Mouse (Mus musculus): ENCODE measurements at regions not wholly inside any gene's neighbourhood (a gene's known extent, or its start where the extent isn't known, plus 50 kb on each side); places are given as distances from the start of the nearest gene placed in this dataset.

DNA sequence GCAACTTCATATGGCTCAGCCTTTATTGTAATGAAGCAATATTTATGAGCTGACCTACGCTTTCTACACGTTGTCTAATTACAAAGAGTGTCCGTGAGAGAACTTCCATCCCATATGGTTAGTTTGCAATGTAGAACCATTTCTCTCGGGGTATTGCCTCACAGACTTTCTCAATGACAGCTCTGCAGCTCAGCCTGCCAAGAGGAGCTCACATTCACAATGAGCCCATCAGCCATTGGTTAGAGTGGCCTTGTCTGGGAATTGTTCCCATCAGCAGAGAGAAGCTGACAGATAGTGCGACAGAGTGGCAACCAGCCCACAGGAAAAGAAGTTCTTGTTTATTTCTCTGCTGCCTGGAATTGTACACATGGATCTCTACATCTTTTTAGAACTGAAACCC lies 409.7 kb downstream of the Zfp704 start:
- DNase-seq, result no peak

DNA sequence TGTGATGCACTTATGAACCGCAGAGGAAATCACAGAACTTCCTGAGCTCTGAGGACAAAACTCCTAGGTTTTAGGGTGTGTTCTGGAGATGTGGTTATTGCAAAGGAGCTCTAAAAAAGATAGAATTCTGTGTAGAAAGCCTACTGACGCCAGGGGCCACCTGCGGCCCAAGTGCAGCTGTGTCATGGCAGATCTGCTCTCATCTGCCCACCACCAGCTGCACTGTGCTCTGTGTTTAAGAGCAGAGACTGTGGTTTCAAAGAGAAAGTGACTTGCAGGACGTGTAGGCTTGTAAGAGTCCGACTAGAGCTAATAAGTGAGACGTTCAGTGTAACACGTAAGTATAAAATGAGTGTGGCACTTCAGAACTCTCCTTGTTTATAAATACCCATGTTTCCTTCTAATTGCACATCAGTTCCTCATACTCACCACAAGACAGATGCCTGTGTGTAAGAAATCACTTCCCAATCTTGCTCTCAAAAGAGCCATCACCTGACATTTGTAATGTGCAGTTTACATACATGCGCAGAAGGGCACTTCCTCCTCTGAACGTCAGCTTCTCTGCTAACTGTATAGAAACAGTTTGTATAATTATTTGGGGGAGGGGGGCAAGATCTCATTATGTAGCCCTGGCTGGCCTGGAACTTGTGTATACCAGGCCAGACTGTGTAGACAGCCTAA lies 411.1 kb downstream of the Zfp704 start:
- no peak for DNase-seq

DNA sequence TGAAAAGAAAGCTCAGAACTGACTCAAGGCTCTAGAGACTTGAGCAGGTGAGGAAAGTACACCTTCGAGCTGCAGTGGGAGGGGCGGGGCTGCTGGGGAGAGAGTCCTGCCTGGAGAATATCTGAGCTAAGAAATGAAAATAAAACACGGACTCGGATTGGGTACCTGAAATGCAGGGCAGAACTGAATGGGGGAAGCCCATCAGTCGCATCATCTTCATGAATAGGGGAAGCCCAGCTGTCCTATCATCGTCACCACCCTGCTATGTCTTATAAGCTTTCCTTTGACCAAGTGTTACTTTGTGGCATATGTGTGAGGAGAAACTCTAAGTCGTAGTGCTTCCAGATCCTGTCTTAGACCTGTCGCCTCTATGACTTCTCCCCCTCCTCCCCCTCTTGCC lies 414.1 kb downstream of the Zfp704 start:
- DNase-seq, result no peak

DNA sequence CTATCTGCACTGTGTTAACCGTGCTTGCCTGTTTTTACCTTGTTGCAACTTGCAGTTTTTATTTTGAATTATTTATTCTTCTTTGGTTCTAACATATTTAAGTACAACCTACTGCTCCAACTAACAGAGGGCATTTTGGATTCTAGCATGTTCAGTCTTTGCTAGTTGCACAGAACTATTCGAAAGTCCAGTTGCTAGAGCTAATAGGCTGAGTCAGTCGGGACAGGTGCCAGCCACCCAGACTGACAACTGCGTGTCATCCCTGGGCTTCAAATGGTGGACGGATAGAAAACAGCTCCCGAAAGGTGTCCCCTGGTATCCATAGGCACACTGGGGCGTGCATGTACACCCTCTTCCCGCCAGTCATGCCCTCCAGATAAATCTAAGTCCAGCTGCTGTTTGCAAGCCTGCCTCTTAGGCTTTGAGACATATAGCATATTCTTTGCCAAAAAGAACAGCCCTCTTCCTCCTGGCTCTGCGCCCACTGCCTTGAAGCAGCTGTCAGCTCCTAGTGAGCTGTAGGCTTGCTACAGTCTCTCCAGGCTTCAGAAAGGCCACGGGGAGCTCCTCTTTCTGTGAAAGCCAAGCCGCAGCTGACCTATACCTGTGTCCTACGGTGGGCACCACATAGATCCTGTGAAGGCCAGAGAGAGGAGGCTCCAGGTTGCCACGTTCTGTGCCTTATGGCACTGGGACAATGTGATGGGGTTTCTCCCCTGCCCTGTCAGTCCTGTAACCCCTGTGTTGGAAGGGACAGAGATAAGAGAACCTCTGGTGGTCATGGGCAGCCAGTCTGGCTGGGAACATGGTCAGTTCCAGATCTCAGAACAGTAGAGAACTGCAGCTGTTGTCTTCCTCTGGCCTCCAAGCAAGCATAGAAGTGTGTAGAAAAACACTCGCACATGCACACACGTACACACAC lies 420.3 kb downstream of the Zfp704 start:
- peak; percentile 88 for DNase-seq

DNA sequence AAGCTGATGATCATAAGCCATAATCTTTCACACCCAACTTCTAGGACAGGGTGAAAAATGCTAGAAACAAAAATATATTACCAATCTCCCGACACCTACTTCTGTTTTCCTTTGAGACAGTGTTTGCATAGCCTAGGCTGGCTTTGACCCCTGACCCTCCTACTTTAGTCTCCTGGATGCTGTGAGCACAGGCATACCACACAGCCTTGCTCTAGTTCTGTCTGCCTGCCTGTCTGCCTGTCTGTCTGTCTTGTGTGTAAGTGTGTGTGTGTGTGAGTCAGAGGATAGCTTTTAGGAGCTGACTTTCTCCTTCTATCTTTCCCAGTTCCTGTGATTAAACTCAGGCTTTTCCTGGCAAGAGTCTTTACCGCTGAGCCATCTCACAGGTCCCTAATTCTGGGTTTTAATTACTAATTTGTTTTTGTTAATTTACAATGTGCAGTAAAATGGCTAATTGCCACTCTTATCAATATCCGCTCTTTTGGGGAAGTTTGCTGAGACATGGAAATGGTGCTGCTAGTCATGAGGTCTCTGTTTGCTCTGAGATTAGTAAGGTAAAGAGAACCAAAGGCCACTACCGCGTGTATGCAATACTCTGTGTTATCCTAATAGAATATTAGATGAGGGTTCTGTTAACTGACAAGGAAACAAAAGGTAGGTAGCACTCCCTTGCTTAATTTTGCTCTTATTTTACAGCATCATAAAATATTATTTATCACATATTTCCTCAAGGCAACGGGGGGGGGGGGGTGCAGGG lies 423.3 kb downstream of the Zfp704 start:
- no peak for DNase-seq

DNA sequence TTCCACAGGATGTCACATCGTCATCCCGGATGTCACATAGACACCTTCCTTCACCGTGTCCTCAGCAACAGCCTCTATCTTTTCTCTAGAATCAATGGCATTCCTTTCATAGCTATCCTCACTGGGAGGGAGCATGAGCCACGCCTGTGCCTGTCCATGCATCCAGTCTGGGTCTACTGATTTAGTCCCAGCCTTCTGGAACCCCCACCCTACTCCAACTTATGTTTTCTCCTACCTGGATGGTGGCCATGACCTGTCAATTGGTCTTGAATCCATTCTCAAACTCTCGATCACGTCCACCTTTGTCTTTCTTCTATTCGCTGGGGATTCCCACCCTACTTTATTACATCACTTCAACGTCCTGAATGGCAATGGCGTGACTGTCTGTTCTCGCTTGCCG lies 428.3 kb downstream of the Zfp704 start:
- DNase-seq, result no peak

DNA sequence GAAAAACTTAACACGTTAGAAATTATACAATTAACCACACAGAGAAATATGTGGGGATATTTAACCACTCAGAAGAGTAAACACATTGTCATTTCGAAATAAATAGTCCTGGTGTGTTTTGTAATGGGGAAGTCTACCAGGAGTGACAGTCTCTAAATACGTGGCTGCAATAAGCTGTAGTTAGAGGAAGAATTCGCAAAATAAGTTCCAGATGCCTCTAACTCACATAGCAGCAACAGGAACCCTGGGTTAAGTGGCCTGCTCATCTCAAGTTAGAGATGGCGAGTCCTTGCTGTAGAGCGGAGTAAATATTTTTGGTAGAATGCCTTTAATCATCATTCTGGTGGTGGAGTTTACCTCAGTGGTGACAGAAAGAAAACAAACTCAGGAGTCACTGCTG lies 430.2 kb downstream of the Zfp704 start:
- no peak for DNase-seq

DNA sequence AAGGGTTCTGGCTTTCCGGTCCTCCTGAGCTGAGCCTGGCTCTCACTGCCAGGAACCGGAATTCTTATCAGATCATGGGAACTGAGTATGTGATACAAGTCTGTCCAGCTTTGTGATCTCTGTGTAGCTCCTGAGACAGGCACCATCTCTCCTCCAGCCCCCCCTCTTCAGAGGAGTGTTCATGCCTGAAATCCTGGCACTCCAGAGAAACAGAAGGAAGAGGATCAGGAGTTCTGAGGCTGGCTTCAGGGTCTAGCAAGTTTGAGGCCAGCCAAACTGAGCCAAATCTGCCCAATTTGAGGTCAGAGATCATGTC lies 435.4 kb downstream of the Zfp704 start:
- DNase-seq, result no peak

DNA sequence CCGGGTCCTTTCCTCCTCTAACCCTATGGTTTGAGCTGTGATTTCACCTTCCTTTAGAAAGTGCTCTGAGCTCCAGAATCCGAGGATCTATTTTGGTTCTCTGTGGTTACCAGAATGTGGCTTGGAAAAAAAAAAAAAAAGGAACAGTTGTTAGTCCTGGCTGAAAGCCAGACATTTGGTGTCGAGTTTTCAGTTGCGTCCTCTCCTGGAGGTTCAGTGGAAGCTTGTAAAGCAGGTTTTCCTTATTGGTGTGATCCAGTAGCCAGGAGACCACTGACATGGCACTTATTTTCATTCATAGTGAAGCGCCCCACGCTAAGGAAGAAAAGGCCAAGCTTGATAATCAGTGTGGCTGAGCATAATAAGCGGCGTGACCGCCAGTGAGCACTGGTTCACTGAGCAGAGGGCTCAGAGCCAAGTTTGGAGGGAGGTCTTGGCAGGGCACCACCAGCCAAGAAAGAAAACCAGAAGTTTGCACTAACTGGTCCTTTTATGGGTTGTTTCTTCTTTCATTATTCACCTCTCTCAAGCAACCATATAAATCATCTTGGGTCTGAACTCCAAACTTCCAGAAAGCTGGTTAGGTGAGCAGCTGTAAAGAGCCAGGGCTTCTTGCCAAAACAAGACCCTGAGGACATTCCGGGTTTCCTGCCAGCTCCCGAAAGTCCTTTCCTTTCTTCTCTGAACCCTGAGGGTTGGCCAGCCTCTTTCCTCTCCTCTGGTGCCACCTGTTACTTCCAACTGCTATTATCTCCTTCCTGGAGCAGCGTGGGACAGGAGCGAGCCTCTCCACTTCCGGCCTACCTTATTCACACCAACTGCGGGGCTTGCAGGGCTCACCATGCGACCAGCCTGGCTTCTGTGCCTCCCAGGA lies 436.0 kb downstream of the Zfp704 start:
- DNase-seq, result peak; percentile 39

DNA sequence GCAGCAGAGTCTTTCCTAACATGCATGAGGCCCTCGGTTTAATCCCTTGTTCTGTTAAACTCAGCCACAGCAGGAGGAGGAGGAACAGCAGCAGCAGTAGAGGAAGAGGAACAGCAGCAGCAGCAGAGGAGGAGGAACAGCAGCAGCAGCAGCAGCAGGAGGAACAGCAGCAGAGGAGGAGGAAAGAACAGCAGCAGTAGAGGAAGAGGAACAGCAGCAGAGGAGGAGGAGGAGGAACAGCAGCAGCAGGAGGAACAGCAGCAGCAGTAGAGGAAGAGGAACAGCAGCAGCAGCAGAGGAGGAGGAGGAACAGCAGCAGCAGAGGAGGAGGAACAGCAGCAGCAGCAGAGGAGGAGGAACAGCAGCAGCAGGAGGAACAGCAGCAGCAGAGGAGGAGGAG lies 437.9 kb downstream of the Zfp704 start:
- DNase-seq, result no peak

DNA sequence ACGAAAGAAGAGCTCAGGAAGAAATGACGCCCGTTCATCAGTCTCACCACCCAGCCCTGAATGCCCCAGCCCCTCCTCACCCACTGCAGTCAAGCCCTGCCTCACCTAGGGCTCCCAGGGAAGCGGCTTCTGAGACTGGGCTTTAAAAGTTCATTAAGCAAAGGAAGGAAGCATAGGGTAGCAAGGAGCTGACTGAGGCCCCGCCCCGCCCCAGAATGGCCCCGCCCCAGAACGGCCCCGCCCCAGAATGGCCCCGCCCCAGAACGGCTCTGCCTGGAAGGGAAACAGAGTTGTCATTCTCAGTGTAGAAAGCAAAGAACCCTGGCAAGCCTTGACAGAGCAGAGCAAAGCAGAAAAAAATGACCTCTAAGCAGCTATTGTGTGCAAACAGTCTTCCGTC lies 440.9 kb downstream of the Zfp704 start:
- no peak for DNase-seq

DNA sequence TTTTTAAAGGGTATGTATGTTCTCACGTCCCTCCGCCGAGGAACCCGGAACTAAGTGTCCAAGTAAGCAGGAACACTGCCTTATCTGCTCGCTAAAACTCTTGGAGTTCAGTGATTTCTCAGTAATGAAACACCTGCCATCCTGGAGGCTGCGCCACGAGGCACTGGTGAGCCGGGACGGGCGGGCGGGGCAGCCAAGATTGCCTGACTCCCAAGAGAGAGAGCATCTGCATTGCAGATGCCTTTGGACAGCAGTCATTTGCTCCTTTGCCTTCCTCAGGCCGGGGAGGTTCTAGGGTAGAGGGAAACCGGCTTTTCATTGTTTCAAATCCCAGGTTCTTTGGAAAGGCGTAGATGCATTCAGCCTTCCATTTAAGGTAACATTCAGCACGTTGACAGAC lies 450.8 kb downstream of the Zfp704 start:
- DNase-seq, result no peak

DNA sequence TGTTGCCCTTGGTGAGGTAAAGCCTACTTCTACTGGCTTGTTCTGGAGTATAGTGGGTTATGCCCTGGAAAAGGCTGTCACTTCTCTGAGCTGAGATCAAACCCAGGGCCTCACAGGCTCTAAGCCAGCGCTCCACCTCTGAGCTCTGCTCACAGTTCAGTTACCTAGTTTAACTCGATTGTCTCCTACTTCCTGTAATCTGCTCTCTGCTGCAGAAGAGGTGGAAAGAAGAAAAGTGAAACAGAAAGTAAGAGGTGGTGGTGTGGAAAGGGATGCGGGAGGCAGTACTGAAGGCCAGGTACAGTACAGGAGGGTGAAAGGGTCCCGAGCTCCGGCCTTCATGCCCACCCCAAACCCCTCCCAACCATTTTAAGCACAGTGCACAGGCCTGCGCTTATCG lies 455.7 kb downstream of the Zfp704 start:
- DNase-seq, result no peak

DNA sequence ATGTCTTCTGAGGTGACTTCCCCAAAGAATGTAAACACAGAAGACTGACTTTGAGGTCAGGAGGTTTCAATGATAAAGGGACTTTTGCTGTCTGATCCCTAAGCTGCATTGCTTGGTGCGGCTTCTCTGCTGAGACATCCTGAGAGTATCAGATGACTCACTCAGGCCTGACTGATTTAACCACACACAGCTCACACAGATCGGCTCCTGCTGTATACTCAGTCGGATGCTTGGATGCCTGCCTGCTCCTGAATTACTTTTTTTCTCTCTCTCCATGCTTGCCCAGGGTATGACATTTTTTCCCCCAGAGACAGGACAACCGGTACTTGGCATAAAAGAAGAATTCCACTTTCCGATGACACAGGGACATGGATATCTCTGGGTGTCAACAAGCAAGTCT lies 456.2 kb downstream of the Zfp704 start:
- no peak for DNase-seq

DNA sequence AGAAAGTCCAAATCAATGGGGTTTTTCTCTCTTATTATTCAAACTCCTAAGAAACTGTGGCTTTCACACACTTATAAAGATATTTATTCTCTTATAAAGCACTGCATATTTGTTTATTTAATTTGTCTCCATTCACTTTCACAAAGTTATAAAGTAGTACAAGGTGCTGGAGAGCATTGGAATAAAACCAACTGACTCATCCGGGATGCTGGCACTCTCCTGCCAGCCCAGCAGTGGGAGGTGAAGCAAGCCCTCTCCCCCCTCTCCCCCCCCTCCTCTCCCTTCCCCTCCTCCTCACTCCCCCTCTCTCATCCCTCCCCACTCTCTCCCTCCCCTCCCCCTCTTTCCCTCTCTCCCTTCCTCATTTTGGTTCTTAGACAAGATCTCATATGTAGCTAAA lies 457.6 kb downstream of the Zfp704 start:
- no peak for DNase-seq

DNA sequence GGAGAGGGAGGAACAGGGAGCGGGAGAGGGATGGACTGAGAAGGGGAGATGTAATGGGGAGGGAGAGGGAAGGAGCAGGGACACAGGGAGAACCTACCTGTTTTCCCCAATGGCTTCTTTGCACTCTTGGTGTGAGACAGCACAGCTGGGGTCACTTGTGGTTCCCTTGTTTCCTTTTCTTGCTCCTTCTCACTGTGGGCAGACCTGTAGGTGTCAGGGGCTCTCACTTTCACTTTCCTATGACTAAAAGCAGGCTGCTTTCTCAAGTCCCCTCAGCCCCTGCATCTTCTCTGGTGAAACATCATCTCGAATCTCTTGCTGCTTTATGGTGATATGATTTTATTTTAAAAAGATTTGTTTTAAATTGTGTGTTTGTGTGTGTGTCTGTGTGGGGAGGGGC lies 458.3 kb downstream of the Zfp704 start:
- DNase-seq, result no peak

DNA sequence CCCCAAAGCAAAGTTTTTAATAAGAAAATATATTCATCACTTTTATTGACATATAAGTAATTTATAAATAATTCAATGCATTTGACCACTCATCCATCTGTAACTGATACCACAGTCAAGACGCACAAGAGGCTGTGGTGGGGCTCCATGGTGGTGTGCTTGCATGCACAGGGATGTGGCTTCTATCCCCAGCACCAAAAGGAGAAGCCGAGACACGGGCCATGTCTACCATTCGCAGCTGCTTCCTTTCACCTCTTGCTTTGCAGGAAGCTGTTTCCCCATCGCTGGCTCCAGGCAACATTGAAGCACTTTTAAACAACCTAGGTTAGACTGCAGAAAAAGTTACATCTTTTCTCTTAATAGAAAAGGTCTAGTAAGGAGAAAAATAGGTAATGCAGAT lies 461.3 kb downstream of the Zfp704 start:
- no peak for DNase-seq

DNA sequence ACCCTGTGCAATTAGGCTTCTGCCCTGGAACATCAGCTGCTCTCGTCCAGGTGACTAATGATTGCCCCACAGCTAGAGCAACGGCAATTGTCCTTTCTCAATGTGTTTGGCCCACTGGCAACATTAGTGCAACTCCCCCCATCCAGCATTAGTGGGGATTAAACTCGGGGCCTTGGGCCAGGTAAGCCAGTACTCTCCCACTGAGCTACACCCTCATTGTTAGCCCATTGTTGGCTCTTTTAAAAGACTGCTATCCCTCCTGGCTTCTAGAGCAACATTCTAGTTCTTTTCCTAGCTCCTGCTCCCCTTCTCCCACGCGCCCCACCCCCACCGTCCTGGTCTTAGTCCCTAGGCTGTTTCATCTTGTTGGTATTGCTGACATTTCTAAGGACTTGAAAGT lies 463.4 kb downstream of the Zfp704 start:
- DNase-seq, result no peak

DNA sequence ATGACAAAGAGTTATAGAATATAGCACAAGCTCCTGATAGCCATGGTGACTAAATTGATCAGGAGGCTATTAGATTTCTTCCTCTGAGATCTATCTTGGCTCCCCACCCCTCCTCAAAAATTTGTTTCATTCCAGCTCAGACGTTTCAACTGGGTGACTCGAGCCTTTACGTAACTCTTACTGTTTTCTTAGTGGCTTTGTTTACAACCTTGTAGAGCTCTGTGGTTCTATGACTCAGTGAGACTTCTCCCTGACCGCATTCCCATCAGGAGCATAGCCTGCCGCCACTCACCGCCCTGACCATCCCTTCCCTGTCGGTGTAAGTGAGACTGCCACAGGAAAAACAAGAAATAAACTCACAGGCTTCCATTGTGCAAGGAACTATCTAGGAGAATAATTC lies 464.3 kb downstream of the Zfp704 start:
- no peak for DNase-seq

DNA sequence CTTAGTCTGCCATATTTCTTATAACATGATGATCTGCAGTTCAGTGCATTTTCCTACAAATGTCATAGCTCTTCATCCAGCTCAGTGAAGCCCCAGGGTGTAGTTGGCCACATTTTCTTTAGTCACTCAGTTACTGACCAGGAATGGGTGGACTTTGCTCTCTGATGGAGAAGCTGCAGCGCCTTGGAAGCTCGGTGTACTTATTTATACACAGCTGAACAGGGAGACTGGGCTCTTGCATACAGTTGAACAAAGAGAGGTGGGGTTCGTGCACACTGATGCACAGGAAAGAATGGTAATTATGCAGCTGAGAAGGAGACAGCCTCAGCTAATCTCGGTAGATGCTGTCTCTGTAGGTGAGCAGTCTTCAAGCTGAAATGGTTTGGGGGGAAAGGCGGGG lies 468.0 kb downstream of the Zfp704 start:
- DNase-seq, result no peak

DNA sequence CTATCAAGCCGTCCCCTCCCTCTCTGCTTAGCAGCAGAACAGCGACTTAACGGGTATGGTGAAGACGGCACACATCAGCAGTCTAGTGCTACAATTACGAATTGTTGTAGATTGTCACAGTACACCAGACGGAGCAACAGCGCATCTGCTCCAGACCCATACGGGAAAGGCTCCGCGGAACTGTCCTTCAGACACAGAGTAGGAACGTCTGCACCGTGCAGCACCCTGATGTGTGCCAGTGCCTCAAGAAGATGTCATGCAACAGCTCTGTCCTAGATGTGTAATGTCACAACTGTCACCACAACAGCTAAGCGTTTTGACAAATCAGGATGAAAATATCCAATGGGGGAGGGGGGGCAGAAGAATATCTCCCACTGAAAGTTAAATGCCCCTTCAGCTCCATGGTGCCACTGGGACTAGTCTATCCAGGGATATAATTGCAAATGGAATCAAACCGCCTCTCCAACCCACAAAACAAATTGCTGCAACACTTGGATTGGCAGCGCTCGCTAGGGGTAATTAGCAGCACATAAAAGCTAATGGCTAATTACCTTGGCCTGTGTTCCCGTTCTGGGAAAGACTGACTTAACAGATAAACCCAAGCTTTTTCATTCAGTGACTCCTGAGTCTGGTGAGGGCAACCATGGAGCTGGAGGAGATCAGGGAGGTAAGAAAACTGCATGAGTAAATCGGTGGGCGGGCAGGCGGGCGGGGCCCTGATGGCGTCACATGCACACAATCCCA lies 472.6 kb downstream of the Zfp704 start:
- no peak for DNase-seq

DNA sequence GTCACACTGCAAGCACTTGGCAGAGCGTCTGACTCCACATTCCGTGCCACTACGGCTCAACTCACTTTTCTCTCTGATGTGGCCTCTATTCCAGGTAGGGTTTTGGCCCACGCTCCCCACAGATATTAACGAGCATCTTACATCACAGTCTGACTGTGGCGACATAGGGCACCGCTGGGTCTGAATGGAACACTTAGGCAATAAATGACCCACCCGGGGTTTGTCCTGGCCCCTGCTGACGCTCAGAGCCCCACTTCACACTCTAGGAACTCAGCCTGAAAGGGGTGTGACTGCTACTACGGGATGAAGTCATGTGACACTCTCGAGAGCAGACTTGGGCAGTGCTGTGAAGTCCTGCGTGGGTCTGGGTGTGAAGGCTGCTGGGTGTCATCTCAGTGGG lies 475.9 kb downstream of the Zfp704 start:
- DNase-seq, result no peak

Measured in right cerebral cortex, postnatal 14 days (tissue).